Mouse (Mus musculus) thymus, adult 2 months (tissue): Measurements from ENCODE around the gene Hoxc10.

Source experiments
- CTCF ChIP-seq: fragments of 200-500 bp; IDR thresholded peaks from 2 replicates; pipeline ENCODE4 v1.5.1; 2012; ENCODE audit warnings: mild to moderate bottlenecking, control low read depth, low read length, moderate library complexity, borderline replicate concordance; ENCODE audit not compliant: control insufficient read depth, poor library complexity, insufficient read depth; ENCODE audit errors: extremely low read depth
- POLR2A ChIP-seq: fragments of 200-500 bp; IDR thresholded peaks from 2 replicates; pipeline ENCODE4 v1.6.1; 2012; ENCODE audit warnings: mild to moderate bottlenecking, low read length, control low read depth, moderate library complexity; ENCODE audit not compliant: control insufficient read depth, poor library complexity, insufficient read depth; ENCODE audit errors: extremely low read depth

DNA sequence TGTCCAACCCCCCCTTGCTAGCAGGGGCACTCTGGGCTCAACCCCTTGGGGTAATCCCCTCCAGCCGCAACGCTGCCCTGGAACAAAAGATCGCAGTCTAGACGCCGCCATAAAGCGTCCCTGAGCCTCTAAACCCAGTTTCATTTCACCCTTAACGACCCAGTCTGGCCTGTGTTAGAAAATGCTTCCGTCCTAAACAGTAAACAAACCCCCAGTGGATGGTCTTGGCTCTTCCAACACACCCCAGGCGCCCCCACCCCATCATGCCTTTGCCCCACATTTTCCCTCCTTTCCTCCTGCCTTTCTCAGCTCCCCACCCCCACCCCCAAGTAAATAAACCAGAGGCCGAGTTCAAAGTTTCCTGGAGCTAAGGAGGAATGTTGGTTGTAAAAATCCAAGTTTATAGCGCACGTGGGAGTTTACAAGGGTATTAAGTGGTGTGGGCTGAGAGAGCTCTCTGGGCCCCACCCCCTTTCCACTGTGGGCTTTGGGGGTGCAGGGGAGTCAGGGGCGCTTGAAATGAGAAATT is 6.9 kb upstream of the Hoxc10 start:
- no peak for TF ChIP-seq CTCF
- TF ChIP-seq POLR2A: no peak
